Mouse (Mus musculus) limb, embryonic 14.5 days (tissue): ENCODE data around the gene Rnase2b. TPM values are rescaled to one million over a fixed set of nuclear protein-coding genes. Genes with fewer than 3 reads are reported as not detected.
"Not testable (repeated sequence)": the region's sequence is repeated elsewhere in the genome, so short reads cannot be mapped to it uniquely, and the experiment has no call there.

Source experiments
- ATAC-seq: fragments of 200-750 bp; cut with Nextera tagmentation; 2 replicates; pipeline ENCODE4 v1.8.0; 2017; ENCODE audit warnings: low read depth, moderate number of reproducible peaks, moderate TSS enrichment; ENCODE audit not compliant: low FRiP score
- DNase-seq: peaks from one replicate; pipeline ENCODE4 v3.0.0-alpha.2; 2015; ENCODE audit warnings: low spot score
- H3K27ac ChIP-seq: fragments of 300-500 bp; sonication (generic); replicated peaks from 2 replicates; pipeline ENCODE4 v1.5.1; 2014; ENCODE audit warnings: low read depth, mild to moderate bottlenecking, low read length, moderate library complexity, mixed read lengths
- H3K27me3 ChIP-seq: fragments of 300-500 bp; sonication (generic); 2 replicates; pipeline ENCODE4 v1.6.1; 2014; ENCODE audit warnings: low read length, mixed read lengths; ENCODE audit not compliant: control insufficient read depth, insufficient read depth
- H3K36me3 ChIP-seq: fragments of 300-500 bp; sonication (generic); 2 replicates; pipeline ENCODE4 v1.6.1; 2014; ENCODE audit warnings: mild to moderate bottlenecking, low read length, moderate library complexity, mixed read lengths; ENCODE audit not compliant: control insufficient read depth, insufficient read depth
- H3K4me1 ChIP-seq: fragments of 300-500 bp; sonication (generic); 2 replicates; pipeline ENCODE4 v1.6.1; 2014; ENCODE audit warnings: antibody characterized with exemption, low read length, mixed read lengths; ENCODE audit not compliant: control insufficient read depth, insufficient read depth
- H3K4me2 ChIP-seq: fragments of 300-500 bp; sonication (generic); replicated peaks from 2 replicates; pipeline ENCODE4 v1.6.1; 2014; ENCODE audit warnings: low read depth, mild to moderate bottlenecking, low read length, moderate library complexity; ENCODE audit not compliant: severe bottlenecking
- H3K4me3 ChIP-seq: fragments of 300-500 bp; sonication (generic); replicated peaks from 2 replicates; pipeline ENCODE4 v1.5.1; 2014; ENCODE audit warnings: low read length
- H3K9ac ChIP-seq: fragments of 300-500 bp; sonication (generic); 2 replicates; pipeline ENCODE4 v1.6.1; 2014; ENCODE audit warnings: mild to moderate bottlenecking, low read depth, low read length, moderate library complexity; ENCODE audit not compliant: severe bottlenecking
- H3K9me3 ChIP-seq: fragments of 300-500 bp; sonication (generic); 2 replicates; pipeline ENCODE4 v1.6.1; 2016; ENCODE audit warnings: low read length; ENCODE audit not compliant: control insufficient read depth
- POLR2A ChIP-seq: fragments of 200-500 bp; IDR thresholded peaks from 2 replicates; pipeline ENCODE4 v1.8.0; 2012; ENCODE audit warnings: inconsistent platforms, mild to moderate bottlenecking, moderate library complexity, borderline replicate concordance; ENCODE audit not compliant: insufficient read depth, insufficient read length; ENCODE audit errors: extremely low read depth
- WGBS: fragments of 180-500 bp; shearing (Covaris S2); extraction: QIAGEN DNeasy Blood & Tissue Kit; methylation state at CpG from one replicate; pipeline ENCODE4 v1.1.7; 2014; 5-methylcytosine and 5-hydroxymethylcytosine counted together
- polyA plus RNA-seq, 2 experiments: library from polyadenylated mRNA; depleted of rRNA in 1 of 2; stranded (reverse) in 1 of 2; unstranded in 1 of 2; fragments of >200 nt; fragmentation: Nextera tagmentation in 1 of 2; extraction: Ambion mirVana in 1 of 2; gene quantifications; 2 replicates each; pipeline versions ENCODE4 v1.2.1 to v1.2.3; 2012 to 2014

Gene Rnase2b
- polyA plus RNA-seq (2012; rRNA removed) (not detected in 2 replicates), polyA plus RNA-seq (2014; fragmentation: Nextera tagmentation; extraction: Ambion mirVana) (not detected in 2 replicates)

GRCm38 (mm10) chr14:51161976-51162375, at the start of gene Rnase2b:
Rnase2b (plus strand) TSS chr14:51162260.
- not testable (repeated sequence) for ATAC-seq, H3K9me3 ChIP-seq, H3K36me3 ChIP-seq, H3K4me1 ChIP-seq, H3K9ac ChIP-seq, H3K4me3 ChIP-seq, H3K27me3 ChIP-seq, H3K27ac ChIP-seq, DNase-seq, H3K4me2 ChIP-seq
- 93% methylated on average over 3 of the region's 3 CpGs for WGBS

DNA sequence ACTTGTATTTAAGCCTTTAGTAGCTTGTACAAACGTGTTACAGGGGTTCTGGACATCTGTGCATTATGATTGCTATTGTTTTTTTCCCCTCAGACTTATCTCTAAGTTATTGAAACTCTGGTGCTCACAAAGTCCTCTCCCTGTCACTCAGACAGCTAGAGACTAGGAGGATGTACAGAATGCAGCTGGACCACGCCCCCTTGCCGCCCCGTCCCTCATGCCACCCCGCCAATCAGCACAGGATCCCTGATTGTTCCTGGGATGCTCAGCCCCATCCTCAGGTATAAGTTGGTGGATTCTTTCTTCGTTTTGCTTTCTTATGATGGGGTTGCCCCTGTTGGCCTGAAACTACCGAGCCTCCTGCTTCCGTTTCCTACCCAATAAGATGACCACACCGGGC, 48.6 kb upstream of the Rnase2b start:
- 44% methylated on average over 9 of the region's 9 CpGs for WGBS
- H3K27me3 ChIP-seq, result no peaks in the 10 kb centered on the region
- H3K4me2 ChIP-seq, result no peak overlapping the region
- no peak overlapping the region for H3K4me3 ChIP-seq
- TF ChIP-seq POLR2A, result no peak
- no peaks in the 10 kb centered on the region for H3K4me1 ChIP-seq
- no peak overlapping the region for H3K27ac ChIP-seq
- no peaks in the 10 kb centered on the region for H3K36me3 ChIP-seq
- H3K9me3 ChIP-seq, result no peaks in the 10 kb centered on the region
- no peak overlapping the region for H3K9ac ChIP-seq
- DNase-seq (no peak), ATAC-seq (no peak)

- Histone ChIP-seq H3K27me3 (no peaks in the 10 kb centered on the region), H3K4me1 (no peaks in the 10 kb centered on the region), H3K4me3 (no peak within 1 kb of the TSS), H3K4me2 (no peak within 1 kb of the TSS), H3K36me3 (no peaks in the 10 kb centered on the region), H3K9ac (no peak within 1 kb of the TSS), H3K9me3 (no peaks in the 10 kb centered on the region), H3K27ac (no peak within 1 kb of the TSS)
- no peak for TF ChIP-seq POLR2A
- ATAC-seq (no peak), DNase-seq (no peak)
- WGBS, result 51% methylated on average over 12 of the region's 12 CpGs
Measured at GRCm38 (mm10) chr14:51113916-51114560, 48.0 kb upstream of the Rnase2b start, which contains the start of gene Eddm3b. Eddm3b (plus strand) TSS chr14:51114426.

DNA sequence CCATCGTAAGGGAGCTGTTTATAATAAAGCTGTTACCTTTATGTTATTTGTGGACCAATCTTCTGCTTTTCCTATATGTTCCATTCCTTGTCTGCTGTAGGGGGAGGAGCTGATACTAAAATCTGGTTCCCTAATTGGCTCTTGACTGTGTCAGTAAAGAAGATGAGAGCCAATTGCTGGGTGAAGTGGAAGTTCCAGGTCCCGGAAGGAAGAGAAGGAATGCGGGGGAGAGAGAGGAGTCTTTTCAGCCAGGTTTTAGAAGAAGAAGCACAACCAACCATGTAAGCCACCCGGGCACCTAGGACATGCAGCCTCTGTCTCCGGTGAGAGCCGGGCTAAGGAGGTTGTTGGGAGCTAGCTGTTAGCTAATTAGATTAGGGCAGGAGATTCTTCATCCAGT, 36.4 kb upstream of the Rnase2b start:
- ATAC-seq, result no peak
- no peak for TF ChIP-seq POLR2A
- H3K4me3 ChIP-seq, result no peak overlapping the region
- H3K4me1 ChIP-seq, result no peaks in the 10 kb centered on the region
- no peak for DNase-seq
- no peaks in the 10 kb centered on the region for H3K36me3 ChIP-seq
- WGBS, result 80% methylated on average over 6 of the region's 6 CpGs
- no peaks in the 10 kb centered on the region for H3K9me3 ChIP-seq
- no peak overlapping the region for H3K9ac ChIP-seq
- H3K4me2 ChIP-seq, result no peak overlapping the region
- H3K27ac ChIP-seq, result no peak overlapping the region
- no peaks in the 10 kb centered on the region for H3K27me3 ChIP-seq

- Histone ChIP-seq H3K9me3 (no peaks in the 10 kb centered on the region), H3K27ac (no peak overlapping the region), H3K27me3 (no peaks in the 10 kb centered on the region), H3K4me3 (no peak overlapping the region), H3K9ac (no peak overlapping the region), H3K4me2 (no peak overlapping the region), H3K36me3 (no peaks in the 10 kb centered on the region), H3K4me1 (no peaks in the 10 kb centered on the region)
- DNase-seq (no peak), ATAC-seq (no peak)
- WGBS, result 23% methylated on average over 2 of the region's 2 CpGs
- TF ChIP-seq POLR2A, result no peak
Measured at GRCm38 (mm10) chr14:51127648-51128258, 34.3 kb upstream of the Rnase2b start.
